Mouse (Mus musculus) midbrain, postnatal 0 days (tissue): ENCODE results near the gene Bmpr2. TPM values are rescaled to one million over a fixed set of nuclear protein-coding genes. Genes with fewer than 3 reads are reported as not detected.
"Not testable (repeated sequence)": the region's sequence is repeated elsewhere in the genome, so short reads cannot be mapped to it uniquely, and the experiment has no call there.

Experiments
- ATAC-seq: fragments of 200-750 bp; cut with Nextera tagmentation; 2 replicates; pipeline ENCODE4 v1.8.0; 2017; ENCODE audit warnings: moderate number of reproducible peaks, mild to moderate bottlenecking, moderate TSS enrichment, moderate library complexity; ENCODE audit not compliant: low FRiP score
- DNase-seq: peaks from one replicate; pipeline ENCODE4 v3.0.0-alpha.2; 2015; ENCODE audit warnings: low spot score
- H3K27ac ChIP-seq: fragments of 300-500 bp; sonication (generic); 2 replicates; pipeline ENCODE4 v1.5.1; 2014; ENCODE audit warnings: low read depth, mild to moderate bottlenecking, low read length, mixed read lengths
- H3K27me3 ChIP-seq: fragments of 300-500 bp; sonication (generic); 2 replicates; pipeline ENCODE4 v1.6.1; 2014; ENCODE audit warnings: low read length, control low read depth, mixed read lengths; ENCODE audit not compliant: insufficient read depth
- H3K36me3 ChIP-seq: fragments of 300-500 bp; sonication (generic); 2 replicates; pipeline ENCODE4 v1.6.1; 2014; ENCODE audit warnings: low read length, control low read depth, mixed read lengths; ENCODE audit not compliant: insufficient read depth
- H3K4me1 ChIP-seq: fragments of 300-500 bp; sonication (generic); 2 replicates; pipeline ENCODE4 v1.6.1; 2014; ENCODE audit warnings: mild to moderate bottlenecking, control low read depth, antibody characterized with exemption, low read length, mixed read lengths; ENCODE audit not compliant: insufficient read depth
- H3K4me2 ChIP-seq: fragments of 300-500 bp; sonication (generic); 2 replicates; pipeline ENCODE4 v1.6.1; 2014; ENCODE audit warnings: low read depth, mild to moderate bottlenecking, low read length, mixed read lengths; ENCODE audit not compliant: poor library complexity, severe bottlenecking
- H3K4me3 ChIP-seq: fragments of 300-500 bp; sonication (generic); 2 replicates; pipeline ENCODE4 v1.5.1; 2014; ENCODE audit warnings: low read depth, mild to moderate bottlenecking, low read length, moderate library complexity
- H3K9ac ChIP-seq: fragments of 300-500 bp; sonication (generic); replicated peaks from 2 replicates; pipeline ENCODE4 v1.6.1; 2014; ENCODE audit warnings: mild to moderate bottlenecking, low read length, moderate library complexity, mixed read lengths; ENCODE audit not compliant: poor library complexity, severe bottlenecking
- H3K9me3 ChIP-seq: fragments of 300-500 bp; sonication (generic); 2 replicates; pipeline ENCODE4 v1.6.1; 2016; ENCODE audit warnings: low read length, control low read depth
- CTCF ChIP-seq: IDR thresholded peaks from 2 replicates; pipeline ENCODE4 v1.5.1; 2016; ENCODE audit warnings: antibody characterized with exemption, mild to moderate bottlenecking
- WGBS: fragments of 180-500 bp; shearing (Covaris S2); extraction: QIAGEN DNeasy Blood & Tissue Kit; methylation state at CpG from one replicate; pipeline ENCODE4 v1.1.7; 2014; 5-methylcytosine and 5-hydroxymethylcytosine counted together
- polyA plus RNA-seq: library from polyadenylated mRNA; unstranded; fragments of >200 nt; fragmentation: Nextera tagmentation; extraction: Ambion mirVana; gene quantifications from 2 replicates; pipeline ENCODE4 v1.2.1, GENCODE M21; 2015
- total RNA-seq: library from RNA; depleted of rRNA; stranded (reverse); fragments of >200 nt; gene quantifications from 2 replicates; pipeline ENCODE4 v1.2.3, GENCODE M21; 2014

The Bmpr2 gene
- total and polyA plus RNA-seq, 2 experiments from 2014 or later = 8.8 to 65.2 TPM

DNA sequence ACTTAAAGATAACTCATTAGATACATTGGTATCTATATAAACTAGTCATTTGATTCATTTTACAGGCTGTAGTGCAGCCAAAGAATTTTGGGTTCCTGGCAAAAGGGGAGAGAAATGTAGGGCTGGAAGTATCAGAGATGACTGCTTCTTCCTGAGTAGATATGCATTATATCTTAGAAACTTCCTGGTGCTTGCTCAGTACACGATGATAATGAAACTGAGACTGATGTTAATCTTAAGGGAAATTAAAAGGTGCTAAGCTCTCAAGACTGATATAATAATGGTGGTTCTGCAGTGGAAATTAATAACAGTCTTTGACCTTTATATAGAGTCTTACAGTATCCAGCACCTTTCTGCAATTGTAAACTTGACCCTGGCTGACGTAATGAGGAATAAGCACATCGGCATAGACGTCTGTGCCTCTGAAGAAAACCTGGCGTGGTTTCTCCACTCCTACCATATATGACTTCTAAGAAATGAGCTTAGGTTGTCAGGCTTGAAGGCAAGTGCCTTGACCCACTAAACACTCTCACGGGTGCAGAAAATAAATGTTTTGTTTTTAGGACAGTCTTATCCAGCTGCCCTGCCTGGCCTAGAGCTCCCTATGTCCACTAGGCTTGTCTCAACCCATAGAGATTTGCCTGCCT, 24.3 kb upstream of the Bmpr2 start:
- no peaks in the 10 kb centered on the region for H3K36me3 ChIP-seq
- TF ChIP-seq CTCF = no peak
- DNase-seq = no peak
- H3K4me1 ChIP-seq = no peaks in the 10 kb centered on the region
- no peak overlapping the region for H3K27ac ChIP-seq
- no peak overlapping the region for H3K4me3 ChIP-seq
- H3K9ac ChIP-seq = no peak overlapping the region
- H3K27me3 ChIP-seq = no peaks in the 10 kb centered on the region
- 85% methylated on average over 6 of the region's 6 CpGs for WGBS
- H3K4me2 ChIP-seq = no peak overlapping the region
- ATAC-seq = no peak
- H3K9me3 ChIP-seq = no peaks in the 10 kb centered on the region

DNA sequence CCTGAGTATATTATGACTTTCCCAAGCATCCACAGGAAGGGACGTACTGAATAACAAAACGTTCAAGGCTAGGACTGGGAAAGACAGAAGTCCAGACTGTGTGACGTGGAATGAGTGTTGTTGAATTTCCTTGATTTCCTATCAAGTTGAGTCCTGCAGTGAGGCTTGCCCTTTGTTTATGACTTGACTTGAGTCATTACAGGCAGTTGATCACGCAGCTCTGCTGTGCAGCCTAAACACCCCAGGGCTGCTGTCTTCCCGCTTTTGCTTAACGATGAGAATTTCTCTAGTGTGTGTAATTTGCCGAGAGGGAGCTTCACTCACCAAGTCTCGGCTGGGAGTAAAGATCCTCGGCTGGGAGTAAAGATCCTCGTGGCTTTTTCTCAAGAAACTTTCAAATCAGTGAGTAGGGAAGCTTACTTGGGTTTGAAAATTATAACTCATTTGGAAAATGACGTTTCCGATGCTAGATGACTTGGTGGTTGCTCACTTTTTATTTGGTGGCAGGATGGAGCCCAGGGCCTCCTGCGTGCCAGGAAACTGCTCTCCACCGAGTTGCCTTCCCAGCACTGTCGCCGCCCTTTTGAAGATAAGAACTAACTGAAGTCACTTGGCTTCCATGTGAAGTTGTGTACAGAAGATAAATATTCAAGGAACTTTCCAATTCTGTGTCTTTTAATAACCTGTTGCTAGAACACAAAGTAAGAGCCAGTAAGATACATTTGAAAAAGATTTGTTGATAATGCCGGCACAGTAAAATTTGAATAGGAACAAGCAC, 23.4 kb upstream of the Bmpr2 start:
- no peak overlapping the region for H3K27ac ChIP-seq
- H3K9me3 ChIP-seq = no peaks in the 10 kb centered on the region
- no peak for DNase-seq
- no peaks in the 10 kb centered on the region for H3K4me1 ChIP-seq
- no peak for TF ChIP-seq CTCF
- H3K4me3 ChIP-seq = no peak overlapping the region
- H3K27me3 ChIP-seq = no peaks in the 10 kb centered on the region
- no peak for ATAC-seq
- WGBS = 75% methylated on average over 17 of the region's 17 CpGs
- no peak overlapping the region for H3K4me2 ChIP-seq
- no peak overlapping the region for H3K9ac ChIP-seq
- H3K36me3 ChIP-seq = no peaks in the 10 kb centered on the region

DNA sequence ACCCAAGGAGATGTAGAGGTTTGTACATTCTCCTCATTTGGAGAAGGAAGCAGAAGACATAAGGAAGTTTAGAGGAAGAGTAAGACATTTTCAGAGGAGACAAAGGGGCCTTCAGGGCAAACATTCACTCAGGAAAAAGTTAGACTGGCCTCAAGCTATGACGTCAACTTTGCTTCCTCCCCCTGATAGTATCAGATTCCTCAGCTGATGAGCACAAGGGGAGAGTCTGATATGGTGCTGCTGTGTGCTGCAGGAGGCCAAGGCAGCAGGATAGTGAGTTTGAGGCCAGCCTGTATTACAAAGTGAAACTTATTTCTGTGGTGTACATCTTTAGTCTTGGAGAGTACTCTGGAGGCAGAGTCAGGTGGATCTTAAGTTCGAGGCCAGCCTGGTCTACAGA, 14.2 kb upstream of the Bmpr2 start:
- DNase-seq (no peak), ATAC-seq (no peak)
- H3K4me2 ChIP-seq = no peak overlapping the region
- H3K9me3 ChIP-seq = no peaks in the 10 kb centered on the region
- no peak overlapping the region for H3K4me3 ChIP-seq
- WGBS = 73% methylated on average over 2 of the region's 2 CpGs
- no peaks in the 10 kb centered on the region for H3K4me1 ChIP-seq
- TF ChIP-seq CTCF = no peak
- H3K36me3 ChIP-seq = no peaks in the 10 kb centered on the region
- no peaks in the 10 kb centered on the region for H3K27me3 ChIP-seq
- no peak overlapping the region for H3K27ac ChIP-seq
- no peak overlapping the region for H3K9ac ChIP-seq

DNA sequence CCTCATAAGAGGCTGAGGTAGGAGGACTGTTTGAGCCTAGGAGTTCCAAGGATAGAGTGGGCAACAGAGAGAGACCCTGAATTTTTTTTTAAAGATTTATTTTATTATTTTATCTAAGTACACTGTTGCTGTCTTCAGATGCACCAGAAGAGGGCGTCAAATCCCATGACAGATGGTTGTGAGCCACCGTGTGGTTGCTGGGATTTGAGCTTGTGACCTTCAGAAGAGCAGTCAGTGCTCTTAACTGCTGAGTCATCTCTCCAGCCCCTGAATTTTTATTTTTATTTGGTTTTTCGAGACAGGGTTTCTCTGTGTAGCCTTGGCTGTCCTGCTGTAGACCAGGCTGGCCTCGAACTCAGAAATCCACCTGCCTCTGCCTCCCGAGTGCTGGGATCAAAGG, 13.5 kb upstream of the Bmpr2 start:
- H3K27me3 ChIP-seq, ATAC-seq, H3K9me3 ChIP-seq, DNase-seq, H3K4me3 ChIP-seq, H3K36me3 ChIP-seq, H3K4me1 ChIP-seq, H3K4me2 ChIP-seq, H3K27ac ChIP-seq, H3K9ac ChIP-seq: not testable (repeated sequence)
- WGBS = 75% methylated on average over 5 of the region's 5 CpGs

DNA sequence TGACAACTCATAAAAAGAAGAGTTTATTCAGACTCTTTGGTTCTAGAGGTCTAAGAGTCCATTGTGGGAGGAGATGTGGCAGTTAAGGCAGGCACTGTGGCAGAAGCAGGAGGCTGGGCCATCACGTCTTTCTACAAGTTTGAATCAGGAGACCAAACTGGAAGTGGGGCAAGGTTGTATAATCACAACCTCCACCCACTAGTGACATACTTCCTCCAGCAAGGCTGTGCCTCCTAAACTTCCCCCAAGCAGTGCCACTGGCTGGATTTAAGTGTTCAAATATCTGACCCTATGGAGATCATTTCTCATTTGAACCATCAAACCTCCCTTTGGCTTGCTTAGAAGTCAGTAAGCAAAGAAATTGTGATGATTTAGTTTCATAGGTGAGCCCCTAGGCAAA, 7.9 kb upstream of the Bmpr2 start:
- TF ChIP-seq CTCF = no peak
- DNase-seq (no peak), ATAC-seq (no peak)
- Histone ChIP-seq H3K27me3 (no peaks in the 10 kb centered on the region), H3K27ac (no peak overlapping the region), H3K4me3 (no peak overlapping the region), H3K9me3 (no peaks in the 10 kb centered on the region), H3K36me3 (no peaks in the 10 kb centered on the region), H3K4me1 (no peaks in the 10 kb centered on the region), H3K4me2 (no peak overlapping the region), H3K9ac (no peak overlapping the region)
- WGBS = 44% methylated on average over 1 of the region's 1 CpGs

DNA sequence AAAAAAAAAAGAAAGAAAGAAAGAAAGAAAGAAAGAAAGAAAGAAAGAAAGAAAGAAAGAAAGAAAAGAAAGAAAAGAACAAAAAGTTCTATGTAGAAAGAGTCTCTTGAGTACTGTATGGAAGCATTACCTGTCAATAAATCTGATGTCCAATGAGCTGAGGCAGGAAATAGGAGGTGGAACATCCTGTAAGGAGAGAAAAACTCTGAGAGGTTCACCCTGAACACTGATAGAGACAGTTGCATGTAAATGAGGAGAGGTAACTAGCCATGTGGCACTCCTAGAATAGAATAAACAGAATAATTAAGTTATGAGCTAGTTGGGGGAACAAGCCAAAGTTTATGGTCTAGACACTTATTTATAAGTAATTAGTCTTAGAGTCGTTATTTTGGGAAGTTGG, 4.9 kb upstream of the Bmpr2 start:
- Histone ChIP-seq H3K27ac (no peak overlapping the region), H3K36me3 (no peaks in the 10 kb centered on the region), H3K4me2 (no peak overlapping the region), H3K4me1 (no peaks in the 10 kb centered on the region), H3K27me3 (no peaks in the 10 kb centered on the region), H3K9me3 (no peaks in the 10 kb centered on the region), H3K9ac (no peak overlapping the region), H3K4me3 (no peak overlapping the region)
- DNase-seq (no peak), ATAC-seq (no peak)
- no peak for TF ChIP-seq CTCF
- 92% methylated on average over 1 of the region's 1 CpGs for WGBS
